Mouse (Mus musculus): ENCODE data around the gene Slc25a29. TPM values are rescaled to one million over a fixed set of nuclear protein-coding genes. Genes with fewer than 3 reads are reported as not detected.
A peak's percentile ranks its signal among the peaks of the same experiment; 100 is the strongest.

Slc25a29 gene
- polyA plus RNA-seq, 1 experiment from 2014 or later: 18.2 TPM

DNA sequence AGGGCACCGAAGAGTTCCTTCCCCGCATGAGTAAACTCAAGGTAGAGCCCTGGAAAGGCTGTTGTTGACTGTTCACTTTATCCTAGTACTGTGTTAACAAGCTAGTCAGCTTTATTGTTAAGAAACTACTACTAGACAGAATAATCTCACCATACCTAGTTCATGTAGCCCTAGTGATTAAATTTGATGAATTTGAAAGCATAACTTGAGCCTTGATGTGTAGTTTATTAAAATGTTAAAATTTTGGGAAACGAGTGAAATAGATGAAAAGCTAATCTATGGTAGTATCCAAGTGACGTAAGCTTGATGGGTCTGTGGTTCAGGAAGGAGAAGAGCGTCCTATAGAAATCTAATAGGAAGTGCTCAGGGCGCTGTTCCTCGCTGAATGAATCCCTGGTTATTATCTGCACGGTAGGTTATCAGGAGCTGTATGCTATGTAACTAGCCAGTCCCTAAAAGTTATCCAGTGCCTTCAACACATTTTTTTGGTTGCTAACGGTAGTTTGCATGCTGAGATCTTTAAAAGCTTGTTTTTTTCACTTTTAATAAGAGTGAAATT lies 40.6 kb downstream of the Slc25a29 start:
- peak overlapping the region; percentile 62 for H3K4me3 ChIP-seq (ENCODE audit: low read length)
- H3K36me3 ChIP-seq (ENCODE audit: control insufficient read depth, insufficient read depth, low read length): no peaks in the 10 kb centered on the region
- WGBS: 15% methylated on average over 9 of the region's 9 CpGs
- no peaks in the 10 kb centered on the region for H3K27me3 ChIP-seq (replicated peaks; ENCODE audit: control insufficient read depth, insufficient read depth, low read length)
- peak overlapping the region; percentile 98 for H3K9ac ChIP-seq (ENCODE audit: low read depth, low read length)
- peak overlapping the region; percentile 99 for H3K27ac ChIP-seq (ENCODE audit: low read depth, low read length)
- peaks cover 32% of the 10 kb centered on the region for H3K4me1 ChIP-seq (ENCODE audit: control insufficient read depth, insufficient read depth, low read depth, low read length)
- ATAC-seq: no peak
- H3K4me2 ChIP-seq (ENCODE audit: low read length): peak overlapping the region; percentile 78
- no peaks in the 10 kb centered on the region for H3K9me3 ChIP-seq (ENCODE audit: control insufficient read depth, low read length)

DNA sequence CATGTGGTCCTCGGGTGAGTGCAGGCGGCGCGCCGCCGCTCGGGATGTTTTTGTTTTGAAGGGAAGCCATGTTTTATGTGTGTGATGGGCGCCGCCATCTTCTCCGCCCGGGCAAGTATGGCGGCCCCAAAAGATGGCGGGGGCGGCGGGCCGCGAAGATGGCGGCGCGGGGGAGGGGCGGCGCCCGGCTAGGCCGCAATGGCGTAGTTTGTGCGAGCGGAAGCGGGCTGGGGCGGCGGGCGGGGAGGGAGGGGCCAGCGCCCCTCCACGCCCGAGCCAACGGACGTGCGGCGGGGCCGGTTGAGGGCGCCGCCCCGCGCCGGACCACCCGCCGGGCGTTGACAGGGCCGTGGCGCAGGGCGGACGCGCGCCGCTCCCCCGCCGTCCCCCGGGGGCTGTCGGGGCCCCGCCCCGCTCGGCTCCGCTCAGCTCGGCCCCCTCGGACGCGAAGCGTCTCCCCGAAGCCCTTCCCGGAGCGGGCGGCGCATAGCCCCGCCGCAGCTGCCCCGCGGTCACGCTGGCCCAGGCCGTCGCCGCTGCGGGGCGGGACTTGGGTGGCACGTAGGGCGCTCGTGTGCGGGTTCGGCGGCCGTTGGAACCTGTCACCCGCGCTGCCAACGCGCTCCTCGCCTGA lies 41.5 kb downstream of the Slc25a29 start:
- Histone ChIP-seq H3K4me2 (ENCODE audit: low read length) (peak overlapping the region; percentile 78), H3K36me3 (ENCODE audit: control insufficient read depth, insufficient read depth, low read length) (no peaks in the 10 kb centered on the region), H3K4me1 (ENCODE audit: control insufficient read depth, insufficient read depth, low read depth, low read length) (peaks cover 32% of the 10 kb centered on the region), H3K9ac (ENCODE audit: low read depth, low read length) (peak overlapping the region; percentile 98), H3K9me3 (ENCODE audit: control insufficient read depth, low read length) (no peaks in the 10 kb centered on the region), H3K27me3 (replicated peaks; ENCODE audit: control insufficient read depth, insufficient read depth, low read length) (no peaks in the 10 kb centered on the region), H3K4me3 (ENCODE audit: low read length) (peak overlapping the region; percentile 62), H3K27ac (ENCODE audit: low read depth, low read length) (peak overlapping the region; percentile 99)
- WGBS: under 1% methylated on average over 68 of the region's 94 CpGs
- peak; percentile 75 for ATAC-seq

DNA sequence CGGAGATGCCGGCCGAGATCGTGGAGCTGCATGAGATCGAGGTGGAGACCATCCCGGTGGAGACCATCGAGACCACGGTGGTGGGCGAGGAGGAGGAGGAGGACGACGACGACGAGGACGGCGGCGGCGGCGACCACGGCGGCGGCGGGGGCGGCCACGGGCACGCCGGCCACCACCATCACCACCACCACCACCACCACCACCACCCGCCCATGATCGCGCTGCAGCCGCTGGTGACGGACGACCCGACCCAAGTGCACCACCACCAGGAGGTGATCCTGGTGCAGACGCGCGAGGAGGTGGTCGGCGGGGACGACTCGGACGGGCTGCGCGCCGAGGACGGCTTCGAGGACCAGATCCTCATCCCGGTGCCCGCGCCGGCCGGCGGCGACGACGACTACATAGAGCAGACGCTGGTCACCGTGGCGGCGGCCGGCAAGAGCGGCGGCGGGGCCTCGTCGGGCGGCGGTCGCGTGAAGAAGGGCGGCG lies 42.2 kb downstream of the Slc25a29 start:
- Histone ChIP-seq H3K4me1 (ENCODE audit: control insufficient read depth, insufficient read depth, low read depth, low read length) (peaks cover 32% of the 10 kb centered on the region), H3K27ac (ENCODE audit: low read depth, low read length) (peak overlapping the region; percentile 99), H3K4me3 (ENCODE audit: low read length) (peak overlapping the region; percentile 62), H3K27me3 (replicated peaks; ENCODE audit: control insufficient read depth, insufficient read depth, low read length) (no peaks in the 10 kb centered on the region), H3K36me3 (ENCODE audit: control insufficient read depth, insufficient read depth, low read length) (no peaks in the 10 kb centered on the region), H3K9me3 (ENCODE audit: control insufficient read depth, low read length) (no peaks in the 10 kb centered on the region), H3K4me2 (ENCODE audit: low read length) (peak overlapping the region; percentile 41), H3K9ac (ENCODE audit: low read depth, low read length) (peak overlapping the region; percentile 98)
- WGBS: under 1% methylated on average over 40 of the region's 71 CpGs
- peak; percentile 1; the same call in 1 of the 2 replicates for ATAC-seq

DNA sequence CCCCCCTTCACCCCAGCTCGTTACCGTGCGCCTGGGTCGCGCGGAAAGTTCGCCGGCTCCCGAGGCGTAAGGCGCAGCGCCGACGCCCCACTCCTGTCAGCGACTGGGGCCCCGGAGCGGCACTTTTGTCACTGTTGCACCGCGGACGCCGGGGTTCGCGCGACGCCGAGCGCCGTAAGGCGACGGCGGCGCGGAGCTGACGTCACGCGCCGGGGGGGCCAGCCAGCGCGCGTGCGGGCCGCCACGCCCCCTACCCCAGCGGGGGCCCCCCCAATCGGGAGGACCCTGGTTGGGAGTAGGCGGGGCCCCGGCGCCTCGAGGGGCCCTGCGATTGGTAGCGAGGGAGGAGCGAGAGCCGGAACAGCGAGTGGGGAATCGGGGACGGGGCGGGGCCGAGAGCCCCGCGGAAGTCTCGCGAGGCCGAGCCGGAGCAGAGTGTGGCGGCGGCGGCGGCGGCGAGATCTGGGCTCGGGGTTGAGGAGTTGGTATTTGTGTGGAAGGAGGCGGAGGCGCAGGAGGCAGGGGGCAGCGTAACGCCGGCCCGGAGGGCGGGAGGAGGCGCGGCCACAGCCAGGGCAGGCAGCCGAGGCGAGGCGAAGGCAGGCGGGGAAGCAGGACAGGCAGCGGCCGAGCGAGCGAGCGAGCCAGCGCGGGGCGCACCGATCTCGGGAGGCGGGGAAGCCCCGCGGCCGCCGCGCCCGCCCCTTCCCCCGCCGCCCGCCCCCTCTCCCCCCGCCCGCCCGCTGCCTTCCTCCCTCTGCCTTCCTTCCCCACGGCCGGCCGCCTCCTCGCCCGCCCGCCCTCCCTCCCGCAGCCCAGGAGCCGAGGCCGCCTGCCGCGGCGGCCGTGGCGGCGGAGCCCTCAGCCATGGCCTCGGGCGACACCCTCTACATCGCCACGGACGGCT lies 42.9 kb downstream of the Slc25a29 start, which contains the start of gene Yy1:
Yy1 (plus strand) TSS at position 428 of the 907 bp plus-strand sequence.
- WGBS: under 1% methylated on average over 94 of the region's 127 CpGs
- peaks cover 30% of the 10 kb centered on the region for H3K4me1 ChIP-seq (ENCODE audit: control insufficient read depth, insufficient read depth, low read depth, low read length)
- peak within 1 kb of the TSS; percentile 60 for H3K4me2 ChIP-seq (ENCODE audit: low read length)
- peak within 1 kb of the TSS; percentile 98 for H3K9ac ChIP-seq (ENCODE audit: low read depth, low read length)
- H3K9me3 ChIP-seq (ENCODE audit: control insufficient read depth, low read length): no peaks in the 10 kb centered on the region
- H3K36me3 ChIP-seq (ENCODE audit: control insufficient read depth, insufficient read depth, low read length): no peaks in the 10 kb centered on the region
- peak within 1 kb of the TSS; percentile 99 for H3K27ac ChIP-seq (ENCODE audit: low read depth, low read length)
- peak within 1 kb of the TSS; percentile 62 for H3K4me3 ChIP-seq (ENCODE audit: low read length)
- peak; percentile 93 for ATAC-seq
- H3K27me3 ChIP-seq (replicated peaks; ENCODE audit: control insufficient read depth, insufficient read depth, low read length): no peaks in the 10 kb centered on the region

DNA sequence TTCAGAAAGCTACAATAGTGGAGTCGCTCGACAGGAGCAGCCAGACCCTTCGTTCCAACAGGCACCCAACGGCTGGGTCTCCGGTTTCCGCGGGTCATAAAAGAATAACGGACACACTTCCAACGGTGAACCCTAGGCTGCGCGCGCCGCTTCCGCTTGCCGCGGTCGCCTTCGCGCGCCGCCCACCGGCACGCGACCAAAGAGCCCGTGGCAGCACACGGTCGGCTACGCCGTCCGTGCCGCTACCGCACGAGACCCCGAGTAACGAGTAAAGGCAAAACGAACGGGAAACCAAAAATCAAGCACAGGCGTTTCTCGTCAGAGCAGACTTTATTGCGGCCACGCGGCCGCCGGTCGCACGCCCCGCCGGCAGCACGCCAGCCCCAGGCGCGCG lies 43.5 kb downstream of the Slc25a29 start:
- no peaks in the 10 kb centered on the region for H3K27me3 ChIP-seq (replicated peaks; ENCODE audit: control insufficient read depth, insufficient read depth, low read length)
- H3K4me3 ChIP-seq (ENCODE audit: low read length): peak overlapping the region; percentile 62
- peak; percentile 43 for ATAC-seq
- H3K36me3 ChIP-seq (ENCODE audit: control insufficient read depth, insufficient read depth, low read length): no peaks in the 10 kb centered on the region
- peak overlapping the region; percentile 86 for H3K9ac ChIP-seq (ENCODE audit: low read depth, low read length)
- H3K9me3 ChIP-seq (ENCODE audit: control insufficient read depth, low read length): no peaks in the 10 kb centered on the region
- peaks cover 29% of the 10 kb centered on the region for H3K4me1 ChIP-seq (ENCODE audit: control insufficient read depth, insufficient read depth, low read depth, low read length)
- H3K27ac ChIP-seq (ENCODE audit: low read depth, low read length): peak overlapping the region; percentile 99
- peak overlapping the region; percentile 60 for H3K4me2 ChIP-seq (ENCODE audit: low read length)
- under 1% methylated on average over 52 of the region's 52 CpGs for WGBS

DNA sequence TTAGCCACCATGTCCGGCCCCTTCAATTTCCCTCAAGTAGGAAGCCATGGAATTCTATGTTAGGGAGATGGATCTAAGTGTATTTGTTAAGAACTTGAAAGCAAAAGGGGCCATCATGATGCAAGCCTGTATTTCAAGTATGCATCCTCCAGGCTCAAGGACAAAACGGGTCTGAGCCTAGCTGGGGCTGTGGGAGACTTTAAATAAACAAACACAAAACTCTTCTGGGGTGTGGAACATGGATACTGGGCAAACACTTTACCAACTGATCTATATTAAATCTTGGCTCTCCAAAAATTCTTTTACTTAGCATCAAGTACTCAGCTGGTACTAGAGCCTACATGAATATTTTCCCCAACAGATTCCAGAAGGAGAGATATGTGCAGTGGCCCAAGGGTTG lies 48.4 kb downstream of the Slc25a29 start:
- Histone ChIP-seq H3K4me2 (ENCODE audit: low read length) (no peak overlapping the region), H3K27ac (ENCODE audit: low read depth, low read length) (no peak overlapping the region), H3K9ac (ENCODE audit: low read depth, low read length) (no peak overlapping the region), H3K9me3 (ENCODE audit: control insufficient read depth, low read length) (no peaks in the 10 kb centered on the region; the same call in 1 of the 2 replicates), H3K4me3 (ENCODE audit: low read length) (no peak overlapping the region), H3K36me3 (ENCODE audit: control insufficient read depth, insufficient read depth, low read length) (no peaks in the 10 kb centered on the region), H3K4me1 (ENCODE audit: control insufficient read depth, insufficient read depth, low read depth, low read length) (peaks cover 10% of the 10 kb centered on the region), H3K27me3 (replicated peaks; ENCODE audit: control insufficient read depth, insufficient read depth, low read length) (no peaks in the 10 kb centered on the region)
- WGBS: 91% methylated on average over 2 of the region's 2 CpGs
- ATAC-seq: no peak

DNA sequence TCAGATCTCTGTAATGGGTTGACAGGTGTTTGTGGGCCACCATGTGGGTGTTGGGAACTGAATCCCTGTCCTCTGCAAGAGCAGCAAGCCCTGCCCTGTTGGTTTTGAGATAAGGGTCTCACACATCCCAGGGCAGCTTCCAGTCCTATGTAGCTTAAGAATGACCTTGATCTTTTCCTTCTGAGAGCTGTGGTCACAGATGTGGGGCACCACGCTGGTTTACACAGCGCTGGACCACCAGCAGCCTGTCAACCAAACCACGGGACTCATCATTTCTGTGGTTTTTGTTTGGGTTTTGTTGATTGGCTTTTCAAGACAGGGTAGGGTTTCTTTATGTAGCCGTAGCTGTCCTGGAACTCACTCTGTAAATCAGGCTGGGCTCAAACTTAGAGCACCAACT lies 50.5 kb downstream of the Slc25a29 start:
- Histone ChIP-seq H3K9ac (ENCODE audit: low read depth, low read length) (no peak overlapping the region), H3K4me3 (ENCODE audit: low read length) (no peak overlapping the region), H3K27ac (ENCODE audit: low read depth, low read length) (no peak overlapping the region), H3K27me3 (replicated peaks; ENCODE audit: control insufficient read depth, insufficient read depth, low read length) (no peaks in the 10 kb centered on the region), H3K4me2 (ENCODE audit: low read length) (no peak overlapping the region), H3K36me3 (ENCODE audit: control insufficient read depth, insufficient read depth, low read length) (0 out of 2 replicates have a peak, but pooled peaks cover 2% of the 10 kb centered on the region), H3K4me1 (ENCODE audit: control insufficient read depth, insufficient read depth, low read depth, low read length) (no peaks in the 10 kb centered on the region), H3K9me3 (ENCODE audit: control insufficient read depth, low read length) (no peaks in the 10 kb centered on the region; the same call in 1 of the 2 replicates)
- no peak for ATAC-seq
- WGBS: 95% methylated on average over 4 of the region's 4 CpGs

DNA sequence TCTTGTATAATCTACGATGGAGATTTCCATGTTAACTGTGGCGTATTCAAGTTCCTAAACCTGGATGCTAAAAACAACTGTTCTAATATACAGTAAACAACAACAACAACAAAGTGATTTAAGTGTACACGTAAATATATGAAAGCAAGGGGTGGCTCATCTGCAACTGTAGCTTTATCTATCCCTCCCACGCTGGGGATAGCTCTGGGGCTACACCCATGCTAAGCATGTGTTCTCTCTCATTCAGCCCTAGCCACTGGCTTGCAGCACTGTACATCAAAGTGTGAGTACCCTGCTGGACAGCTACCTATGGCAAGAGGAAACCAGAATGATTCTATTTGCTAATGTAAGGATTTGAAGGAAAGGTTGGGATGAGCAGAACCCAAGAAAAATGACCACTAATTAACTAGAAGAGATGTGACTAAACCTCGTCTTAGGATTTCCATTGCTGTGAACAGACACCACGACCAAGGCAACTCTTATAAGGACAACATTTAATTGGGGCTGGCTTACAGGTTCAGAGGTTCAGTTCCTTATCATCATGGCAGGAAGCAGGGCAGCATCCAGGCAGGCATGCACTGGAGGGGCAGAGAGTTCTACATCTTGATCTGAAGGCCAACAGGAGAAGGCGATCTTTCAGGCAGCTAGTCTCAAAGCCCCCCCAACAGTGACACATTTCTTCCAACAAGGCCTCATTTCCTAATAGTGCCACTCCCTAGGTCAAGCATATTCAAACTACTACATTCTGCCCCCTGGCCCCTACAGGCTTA lies 55.4 kb downstream of the Slc25a29 start:
- 96% methylated on average over 7 of the region's 7 CpGs for WGBS
- Histone ChIP-seq H3K36me3 (ENCODE audit: control insufficient read depth, insufficient read depth, low read length) (peaks cover 14% of the 10 kb centered on the region), H3K9me3 (ENCODE audit: control insufficient read depth, low read length) (peaks cover 7% of the 10 kb centered on the region), H3K9ac (ENCODE audit: low read depth, low read length) (no peak overlapping the region), H3K27ac (ENCODE audit: low read depth, low read length) (no peak overlapping the region), H3K27me3 (replicated peaks; ENCODE audit: control insufficient read depth, insufficient read depth, low read length) (no peaks in the 10 kb centered on the region), H3K4me3 (ENCODE audit: low read length) (no peak overlapping the region), H3K4me2 (ENCODE audit: low read length) (no peak overlapping the region), H3K4me1 (ENCODE audit: control insufficient read depth, insufficient read depth, low read depth, low read length) (no peaks in the 10 kb centered on the region)
- no peak for ATAC-seq
